Mouse (Mus musculus) liver, postnatal 0 days (tissue): ENCODE measurements around the gene Ssna1. TPM values are rescaled to one million over a fixed set of nuclear protein-coding genes. Genes with fewer than 3 reads are reported as not detected.

Experiments
- ATAC-seq: fragments of 200-750 bp; cut with Nextera tagmentation; 2 replicates; pipeline ENCODE4 v1.8.0; 2017; ENCODE audit warnings: mild to moderate bottlenecking, moderate library complexity
- DNase-seq: peaks from one replicate; pipeline ENCODE4 v3.0.0-alpha.2; 2016
- H3K27ac ChIP-seq: fragments of 300-500 bp; sonication (generic); 2 replicates; pipeline ENCODE4 v1.5.1; 2014; ENCODE audit warnings: antibody characterized with exemption, moderate library complexity, mild to moderate bottlenecking, low read depth
- H3K27me3 ChIP-seq: fragments of 300-500 bp; sonication (generic); 2 replicates; pipeline ENCODE4 v1.6.1; 2014; ENCODE audit warnings: low read length, control low read depth, mixed read lengths; ENCODE audit not compliant: insufficient read depth
- H3K36me3 ChIP-seq: fragments of 300-500 bp; sonication (generic); replicated peaks from 2 replicates; pipeline ENCODE4 v1.6.1; 2014; ENCODE audit warnings: mild to moderate bottlenecking, control low read depth, low read length, moderate library complexity, mixed read lengths; ENCODE audit not compliant: insufficient read depth
- H3K4me1 ChIP-seq: fragments of 300-500 bp; sonication (generic); 2 replicates; pipeline ENCODE4 v1.6.1; 2014; ENCODE audit warnings: antibody characterized with exemption, mild to moderate bottlenecking, control low read depth; ENCODE audit not compliant: insufficient read depth
- H3K4me2 ChIP-seq: fragments of 300-500 bp; sonication (generic); 2 replicates; pipeline ENCODE4 v1.6.1; 2014; ENCODE audit warnings: low read depth, mild to moderate bottlenecking, low read length, moderate library complexity, mixed read lengths
- H3K4me3 ChIP-seq: fragments of 300-500 bp; sonication (generic); 2 replicates; pipeline ENCODE4 v1.5.1; 2014; ENCODE audit warnings: low read depth, low read length
- H3K9ac ChIP-seq: fragments of 300-500 bp; sonication (generic); replicated peaks from 2 replicates; pipeline ENCODE4 v1.6.1; 2014; ENCODE audit warnings: mild to moderate bottlenecking, moderate library complexity
- H3K9me3 ChIP-seq: fragments of 300-500 bp; sonication (generic); 2 replicates; pipeline ENCODE4 v1.6.1; 2016; ENCODE audit warnings: mild to moderate bottlenecking, control low read depth, low read length, mixed read lengths
- CTCF ChIP-seq: sonication (generic); IDR thresholded peaks from 2 replicates; pipeline ENCODE4 v1.5.1; 2016; ENCODE audit warnings: antibody characterized with exemption, low read depth
- EP300 ChIP-seq: IDR thresholded peaks from 2 replicates; pipeline ENCODE4 v1.6.1; 2016; ENCODE audit warnings: antibody characterized with exemption, low read depth, mild to moderate bottlenecking
- WGBS: fragments of 180-500 bp; shearing (Covaris S2); extraction: QIAGEN DNeasy Blood & Tissue Kit; methylation state at CpG from one replicate; pipeline ENCODE4 v1.1.7; 2014; ENCODE audit not compliant: insufficient replicate concordance; 5-methylcytosine and 5-hydroxymethylcytosine counted together
- polyA plus RNA-seq: library from polyadenylated mRNA; unstranded; fragments of >200 nt; fragmentation: Nextera tagmentation; extraction: Ambion mirVana; gene quantifications from 2 replicates; pipeline ENCODE4 v1.2.1, GENCODE M21; 2015

Gene Ssna1
- polyA plus RNA-seq, 1 experiment from 2014 or later, result 81.7 TPM

GRCm38 (mm10) chr2:25273010-25273409, 772 bp upstream of the Ssna1 start:
- 32% methylated on average over 16 of the region's 16 CpGs for WGBS
- Histone ChIP-seq H3K36me3 (peaks cover 50% of the 10 kb centered on the region), H3K27ac (peak overlapping the region; percentile 52; the same call in 1 of the 2 replicates)

GRCm38 (mm10) chr2:25272515-25272914, 277 bp upstream of the Ssna1 start:
- no peaks in the 10 kb centered on the region for H3K27me3 ChIP-seq
- peak overlapping the region; percentile 89 for H3K9ac ChIP-seq
- under 1% methylated on average over 29 of the region's 29 CpGs for WGBS
- H3K9me3 ChIP-seq, result no peaks in the 10 kb centered on the region
- DNase-seq, result no peak
- H3K4me3 ChIP-seq, result peak overlapping the region; percentile 87
- peak overlapping the region; percentile 52 for H3K27ac ChIP-seq
- TF ChIP-seq EP300 (no peak), CTCF (no peak)
- peaks cover 47% of the 10 kb centered on the region for H3K36me3 ChIP-seq
- H3K4me2 ChIP-seq, result peak overlapping the region; percentile 94
- peak; percentile 37 for ATAC-seq
- H3K4me1 ChIP-seq, result peaks cover 27% of the 10 kb centered on the region

More at GRCm38 (mm10) chr2:25273010-25273409, 772 bp upstream of the Ssna1 start:
- ATAC-seq (no peak), DNase-seq (no peak)
- peak overlapping the region; percentile 89 for H3K9ac ChIP-seq
- H3K4me3 ChIP-seq, result peak overlapping the region; percentile 87
- H3K4me2 ChIP-seq, result peak overlapping the region; percentile 94
- no peak for TF ChIP-seq EP300
- no peak for TF ChIP-seq CTCF
- H3K9me3 ChIP-seq, result no peaks in the 10 kb centered on the region
- H3K4me1 ChIP-seq, result peaks cover 22% of the 10 kb centered on the region
- H3K27me3 ChIP-seq, result no peaks in the 10 kb centered on the region

GRCm38 (mm10) chr2:25267746-25268309, 4.4 kb downstream of the Ssna1 start:
- H3K4me1 ChIP-seq, result peaks cover 64% of the 10 kb centered on the region

GRCm38 (mm10) chr2:25267241-25267640, 5.0 kb downstream of the Ssna1 start:
- H3K9ac ChIP-seq, result peak overlapping the region; percentile 45
- no peaks in the 10 kb centered on the region for H3K27me3 ChIP-seq
- peak overlapping the region; percentile 84 for H3K27ac ChIP-seq
- H3K36me3 ChIP-seq, result peaks cover 19% of the 10 kb centered on the region
- no peak overlapping the region for H3K4me3 ChIP-seq
- ATAC-seq (no peak), DNase-seq (no peak)
- TF ChIP-seq EP300 (no peak), CTCF (no peak)
- H3K4me1 ChIP-seq, result peaks cover 62% of the 10 kb centered on the region
- H3K4me2 ChIP-seq, result peak overlapping the region; percentile 93
- no peaks in the 10 kb centered on the region for H3K9me3 ChIP-seq

More at GRCm38 (mm10) chr2:25267746-25268309, 4.4 kb downstream of the Ssna1 start:
- Histone ChIP-seq H3K9ac (no peak overlapping the region), H3K36me3 (peaks cover 19% of the 10 kb centered on the region), H3K27me3 (no peaks in the 10 kb centered on the region), H3K9me3 (no peaks in the 10 kb centered on the region), H3K27ac (peak overlapping the region; percentile 84), H3K4me3 (no peak overlapping the region), H3K4me2 (no peak overlapping the region)
- ATAC-seq, result no peak
- 66% methylated on average over 4 of the region's 4 CpGs for WGBS
- TF ChIP-seq EP300 (no peak), CTCF (no peak)
- no peak for DNase-seq

GRCm38 (mm10) chr2:25266720-25267119, 5.5 kb downstream of the Ssna1 start:
- DNase-seq (peak; percentile 86), ATAC-seq (peak; percentile 34)
- TF ChIP-seq EP300, result no peak
- no peak for TF ChIP-seq CTCF
- peak overlapping the region; percentile 93 for H3K4me2 ChIP-seq
- peak overlapping the region; percentile 21; the same call in 1 of the 2 replicates for H3K4me3 ChIP-seq
- peak overlapping the region; percentile 63 for H3K9ac ChIP-seq
- peaks cover 19% of the 10 kb centered on the region for H3K36me3 ChIP-seq
- no peaks in the 10 kb centered on the region for H3K27me3 ChIP-seq
- H3K27ac ChIP-seq, result peak overlapping the region; percentile 84
- 34% methylated on average over 2 of the region's 2 CpGs for WGBS
- peaks cover 65% of the 10 kb centered on the region for H3K4me1 ChIP-seq
- no peaks in the 10 kb centered on the region for H3K9me3 ChIP-seq

GRCm38 (mm10) chr2:25265897-25266656, 6.2 kb downstream of the Ssna1 start:
- Histone ChIP-seq H3K36me3 (peaks cover 19% of the 10 kb centered on the region), H3K4me1 (peaks cover 60% of the 10 kb centered on the region), H3K4me2 (peak overlapping the region; percentile 93), H3K27me3 (no peaks in the 10 kb centered on the region), H3K9ac (peak overlapping the region; percentile 63), H3K9me3 (no peaks in the 10 kb centered on the region), H3K4me3 (peak overlapping the region; percentile 21), H3K27ac (peak overlapping the region; percentile 84)
- DNase-seq (no peak), ATAC-seq (peak; percentile 13)
- WGBS, result 46% methylated on average over 6 of the region's 6 CpGs
- TF ChIP-seq CTCF, result no peak
- no peak for TF ChIP-seq EP300
